Mouse (Mus musculus) hindbrain, embryonic 10.5 days (tissue): ENCODE measurements at regions not wholly inside any gene's neighbourhood (a gene's known extent, or its start where the extent isn't known, plus 50 kb on each side); places are given as distances from the start of the nearest gene placed in this dataset.

ENCODE experiments used
- DNase-seq: peaks from one replicate; pipeline ENCODE4 v3.0.0-alpha.2; 2017; ENCODE audit warnings: low spot score
- H3K27ac ChIP-seq: fragments of 300-500 bp; sonication (generic); 2 replicates; pipeline ENCODE4 v1.5.1; 2016; ENCODE audit warnings: mild to moderate bottlenecking, moderate library complexity
- H3K27me3 ChIP-seq: fragments of 300-500 bp; sonication (generic); 2 replicates; pipeline ENCODE4 v1.6.1; 2016; ENCODE audit warnings: mild to moderate bottlenecking; ENCODE audit not compliant: poor library complexity, insufficient read depth, severe bottlenecking
- H3K36me3 ChIP-seq: fragments of 300-500 bp; sonication (generic); 2 replicates; pipeline ENCODE4 v1.6.1; 2016; ENCODE audit warnings: mild to moderate bottlenecking, moderate library complexity
- H3K4me1 ChIP-seq: fragments of 300-500 bp; sonication (generic); replicated peaks from 2 replicates; pipeline ENCODE4 v1.6.1; 2016; ENCODE audit warnings: mild to moderate bottlenecking
- H3K4me3 ChIP-seq: fragments of 300-500 bp; sonication (generic); 2 replicates; pipeline ENCODE4 v1.5.1; 2016; ENCODE audit warnings: mild to moderate bottlenecking, moderate library complexity
- H3K9me3 ChIP-seq: fragments of 300-500 bp; sonication (generic); 2 replicates; pipeline ENCODE4 v1.6.1; 2016; ENCODE audit warnings: mild to moderate bottlenecking, moderate library complexity
- WGBS: fragments of 180-500 bp; shearing (Covaris S2); methylation state at CpG from one replicate; pipeline ENCODE4 v1.1.7; 2016; 5-methylcytosine and 5-hydroxymethylcytosine counted together

- H3K9me3 ChIP-seq: no peaks in the 10 kb centered on the region
- H3K4me3 ChIP-seq: no peak overlapping the region
- no peaks in the 10 kb centered on the region for H3K36me3 ChIP-seq
- DNase-seq: no peak
- no peaks in the 10 kb centered on the region for H3K27me3 ChIP-seq
- 89% methylated on average over 3 of the region's 3 CpGs for WGBS
- H3K27ac ChIP-seq: no peak overlapping the region
- H3K4me1 ChIP-seq: no peaks in the 10 kb centered on the region
Observed at GRCm38 (mm10) chr13:26088727-26089126, 681.2 kb downstream of the Hdgfl1 start.

GRCm38 (mm10) chr13:26080814-26081213, 689.2 kb downstream of the Hdgfl1 start:
- Histone ChIP-seq H3K27ac (no peak overlapping the region), H3K4me3 (no peak overlapping the region), H3K36me3 (no peaks in the 10 kb centered on the region), H3K9me3 (no peaks in the 10 kb centered on the region), H3K27me3 (no peaks in the 10 kb centered on the region), H3K4me1 (no peaks in the 10 kb centered on the region)
- 71% methylated on average over 2 of the region's 2 CpGs for WGBS
- no peak for DNase-seq

GRCm38 (mm10) chr13:26080302-26080701, 689.7 kb downstream of the Hdgfl1 start:
- Histone ChIP-seq H3K9me3 (no peaks in the 10 kb centered on the region), H3K27me3 (no peaks in the 10 kb centered on the region), H3K27ac (no peak overlapping the region), H3K4me3 (no peak overlapping the region), H3K36me3 (no peaks in the 10 kb centered on the region), H3K4me1 (no peaks in the 10 kb centered on the region)
- 66% methylated on average over 4 of the region's 4 CpGs for WGBS
- DNase-seq: peak; percentile 15

GRCm38 (mm10) chr13:26079362-26079761, 690.6 kb downstream of the Hdgfl1 start:
- Histone ChIP-seq H3K4me1 (no peaks in the 10 kb centered on the region), H3K9me3 (no peaks in the 10 kb centered on the region), H3K4me3 (no peak overlapping the region), H3K27me3 (no peaks in the 10 kb centered on the region), H3K27ac (no peak overlapping the region), H3K36me3 (no peaks in the 10 kb centered on the region)
- no peak for DNase-seq
- WGBS: 86% methylated on average over 1 of the region's 1 CpGs

- no peaks in the 10 kb centered on the region for H3K36me3 ChIP-seq
- no peak for DNase-seq
- no peak overlapping the region for H3K27ac ChIP-seq
- H3K4me3 ChIP-seq: no peak overlapping the region
- no peaks in the 10 kb centered on the region for H3K9me3 ChIP-seq
- 33% methylated on average over 2 of the region's 2 CpGs for WGBS
- H3K4me1 ChIP-seq: peaks cover 5% of the 10 kb centered on the region; the same call in 1 of the 2 replicates
- H3K27me3 ChIP-seq: no peaks in the 10 kb centered on the region
Observed at GRCm38 (mm10) chr13:26061322-26061721, 708.6 kb downstream of the Hdgfl1 start.

- Histone ChIP-seq H3K27me3 (no peaks in the 10 kb centered on the region), H3K4me1 (no peaks in the 10 kb centered on the region), H3K36me3 (no peaks in the 10 kb centered on the region), H3K4me3 (no peak overlapping the region), H3K9me3 (no peaks in the 10 kb centered on the region), H3K27ac (no peak overlapping the region)
- no peak for DNase-seq
Observed at GRCm38 (mm10) chr13:26037699-26038098, 732.3 kb downstream of the Hdgfl1 start.

GRCm38 (mm10) chr13:26026386-26026785, 743.6 kb downstream of the Hdgfl1 start:
- Histone ChIP-seq H3K27me3 (no peaks in the 10 kb centered on the region), H3K9me3 (no peaks in the 10 kb centered on the region), H3K27ac (no peak overlapping the region), H3K4me1 (no peaks in the 10 kb centered on the region), H3K36me3 (no peaks in the 10 kb centered on the region), H3K4me3 (no peak overlapping the region)
- DNase-seq: no peak
- 88% methylated on average over 3 of the region's 3 CpGs for WGBS

GRCm38 (mm10) chr13:26024696-26025095, 745.3 kb downstream of the Hdgfl1 start:
- Histone ChIP-seq H3K36me3 (no peaks in the 10 kb centered on the region), H3K9me3 (no peaks in the 10 kb centered on the region), H3K27me3 (no peaks in the 10 kb centered on the region), H3K27ac (no peak overlapping the region), H3K4me3 (no peak overlapping the region), H3K4me1 (no peaks in the 10 kb centered on the region)
- no peak for DNase-seq

- no peaks in the 10 kb centered on the region for H3K4me1 ChIP-seq
- no peak overlapping the region for H3K27ac ChIP-seq
- H3K36me3 ChIP-seq: no peaks in the 10 kb centered on the region
- DNase-seq: no peak
- 88% methylated on average over 2 of the region's 2 CpGs for WGBS
- no peaks in the 10 kb centered on the region for H3K9me3 ChIP-seq
- H3K27me3 ChIP-seq: no peaks in the 10 kb centered on the region
- H3K4me3 ChIP-seq: no peak overlapping the region
Observed at GRCm38 (mm10) chr13:26020491-26020890, 749.5 kb downstream of the Hdgfl1 start.

GRCm38 (mm10) chr13:26009131-26009530, 738.8 kb upstream of the Nrsn1 start:
- no peak for DNase-seq
- WGBS: 92% methylated on average over 1 of the region's 1 CpGs
- Histone ChIP-seq H3K4me3 (no peak overlapping the region), H3K27ac (no peak overlapping the region), H3K27me3 (no peaks in the 10 kb centered on the region), H3K36me3 (no peaks in the 10 kb centered on the region), H3K9me3 (no peaks in the 10 kb centered on the region), H3K4me1 (no peaks in the 10 kb centered on the region)

- no peak overlapping the region for H3K4me3 ChIP-seq
- no peak overlapping the region for H3K27ac ChIP-seq
- H3K9me3 ChIP-seq: no peaks in the 10 kb centered on the region
- no peaks in the 10 kb centered on the region for H3K36me3 ChIP-seq
- H3K27me3 ChIP-seq: no peaks in the 10 kb centered on the region
- no peaks in the 10 kb centered on the region for H3K4me1 ChIP-seq
- DNase-seq: no peak
- WGBS: 88% methylated on average over 7 of the region's 7 CpGs
Observed at GRCm38 (mm10) chr13:26004768-26005560, 734.7 kb upstream of the Nrsn1 start.

GRCm38 (mm10) chr13:25993526-25993925, 723.2 kb upstream of the Nrsn1 start:
- H3K36me3 ChIP-seq: no peaks in the 10 kb centered on the region
- H3K4me1 ChIP-seq: no peaks in the 10 kb centered on the region
- H3K9me3 ChIP-seq: peaks cover 4% of the 10 kb centered on the region; the same call in 1 of the 2 replicates
- H3K27me3 ChIP-seq: no peaks in the 10 kb centered on the region
- DNase-seq: no peak
- no peak overlapping the region for H3K27ac ChIP-seq
- WGBS: 66% methylated on average over 1 of the region's 1 CpGs
- no peak overlapping the region for H3K4me3 ChIP-seq

- Histone ChIP-seq H3K36me3 (no peaks in the 10 kb centered on the region), H3K9me3 (no peaks in the 10 kb centered on the region), H3K27ac (no peak overlapping the region), H3K4me3 (no peak overlapping the region), H3K4me1 (no peaks in the 10 kb centered on the region), H3K27me3 (no peaks in the 10 kb centered on the region)
- DNase-seq: no peak
- 89% methylated on average over 5 of the region's 5 CpGs for WGBS
Observed at GRCm38 (mm10) chr13:25989067-25989756, 718.9 kb upstream of the Nrsn1 start.
